Mouse (Mus musculus) kidney, adult 8-10 months (tissue): ENCODE measurements at regions not wholly inside any gene's neighbourhood (a gene's known extent, or its start where the extent isn't known, plus 50 kb on each side); places are given as distances from the start of the nearest gene placed in this dataset.

Experiments used
- DNase-seq, 2 experiments: peaks; one replicate each; pipeline ENCODE4 v3.0.0; 2022

GRCm38 (mm10) chr14:114418851-114419250 lies 673.2 kb upstream of the Gpc5 start:
- no peak for DNase-seq

- DNase-seq, result no peak
These were observed 666.5 kb upstream of the Gpc5 start for GRCm38 (mm10) chr14:114425475-114425874.
